Mouse (Mus musculus): ENCODE data around the gene Gzmg. TPM values are rescaled to one million over a fixed set of nuclear protein-coding genes. Genes with fewer than 3 reads are reported as not detected.
"Not testable (repeated sequence)": the region's sequence is repeated elsewhere in the genome, so short reads cannot be mapped to it uniquely, and the experiment has no call there.

The Gzmg gene
- not detected in 2 replicates for polyA plus RNA-seq (2015; fragmentation: Nextera tagmentation; extraction: Ambion mirVana)

DNA sequence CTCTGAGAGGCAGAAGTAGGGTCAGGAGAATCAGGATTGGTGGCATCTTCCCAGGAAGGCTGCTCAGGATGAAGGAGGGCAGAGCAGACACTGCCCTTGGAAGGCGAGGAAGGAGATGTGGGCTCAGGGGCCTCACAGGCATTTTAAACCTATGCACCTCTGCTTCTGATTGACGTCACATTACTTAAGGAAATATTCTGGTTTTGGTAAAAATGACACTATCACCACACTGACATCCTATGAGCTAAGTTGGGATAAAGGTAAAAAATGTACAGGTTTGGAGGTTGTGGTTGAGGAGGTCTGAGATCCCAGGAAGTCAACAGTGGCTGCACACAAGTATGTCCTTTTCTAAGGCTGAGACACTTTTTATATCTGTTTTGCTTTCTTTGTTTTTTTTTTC is at the start of gene Gzmg:
TSS of gene Gzmg (minus strand) at position 101 of the 400 bp plus-strand sequence.
- WGBS: 91% methylated on average over 2 of the region's 2 CpGs
- not testable (repeated sequence) for ATAC-seq; H3K27me3 ChIP-seq (ENCODE audit: control insufficient read depth, insufficient read depth, low read depth, low read length); H3K4me2 ChIP-seq (ENCODE audit: low read length); H3K9me3 ChIP-seq (replicated peaks; ENCODE audit: control insufficient read depth, low read length, poor library complexity, severe bottlenecking); H3K9ac ChIP-seq (ENCODE audit: low read depth, low read length); H3K27ac ChIP-seq (ENCODE audit: low read length); H3K4me3 ChIP-seq (ENCODE audit: low read depth, low read length); H3K4me1 ChIP-seq (ENCODE audit: control insufficient read depth, insufficient read depth, low read length); H3K36me3 ChIP-seq (ENCODE audit: control insufficient read depth, insufficient read depth, low read length)

DNA sequence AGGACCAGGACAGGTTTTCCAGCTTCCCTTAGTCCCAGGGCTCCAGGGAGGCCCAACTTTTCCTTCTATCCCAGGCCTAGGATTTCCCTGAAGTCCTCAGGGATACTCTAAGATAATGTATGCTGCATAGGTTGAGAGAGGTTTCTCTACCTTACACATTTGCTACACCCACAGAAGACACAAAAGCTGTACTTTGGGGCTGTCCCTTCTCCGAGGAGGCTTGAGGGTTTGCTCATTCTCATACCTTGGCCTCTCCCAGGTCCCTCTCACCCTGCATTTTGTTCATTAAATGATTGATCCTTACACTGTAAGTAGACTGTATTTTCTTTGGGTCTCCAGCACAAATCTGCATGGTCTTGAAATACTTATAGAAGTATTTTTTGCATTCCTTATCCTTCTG is 46.2 kb upstream of the Gzmg start:
- H3K4me3 ChIP-seq (ENCODE audit: low read depth, low read length): no peak overlapping the region
- H3K9me3 ChIP-seq (replicated peaks; ENCODE audit: control insufficient read depth, low read length, poor library complexity, severe bottlenecking): no peaks in the 10 kb centered on the region
- no peak overlapping the region for H3K9ac ChIP-seq (ENCODE audit: low read depth, low read length)
- WGBS: 82% methylated on average over 1 of the region's 1 CpGs
- H3K27ac ChIP-seq (ENCODE audit: low read length): no peak overlapping the region
- no peak for ATAC-seq
- H3K27me3 ChIP-seq (ENCODE audit: control insufficient read depth, insufficient read depth, low read depth, low read length): no peaks in the 10 kb centered on the region
- H3K4me2 ChIP-seq (ENCODE audit: low read length): no peak overlapping the region
- no peaks in the 10 kb centered on the region for H3K36me3 ChIP-seq (ENCODE audit: control insufficient read depth, insufficient read depth, low read length)
- no peaks in the 10 kb centered on the region for H3K4me1 ChIP-seq (ENCODE audit: control insufficient read depth, insufficient read depth, low read length)

DNA sequence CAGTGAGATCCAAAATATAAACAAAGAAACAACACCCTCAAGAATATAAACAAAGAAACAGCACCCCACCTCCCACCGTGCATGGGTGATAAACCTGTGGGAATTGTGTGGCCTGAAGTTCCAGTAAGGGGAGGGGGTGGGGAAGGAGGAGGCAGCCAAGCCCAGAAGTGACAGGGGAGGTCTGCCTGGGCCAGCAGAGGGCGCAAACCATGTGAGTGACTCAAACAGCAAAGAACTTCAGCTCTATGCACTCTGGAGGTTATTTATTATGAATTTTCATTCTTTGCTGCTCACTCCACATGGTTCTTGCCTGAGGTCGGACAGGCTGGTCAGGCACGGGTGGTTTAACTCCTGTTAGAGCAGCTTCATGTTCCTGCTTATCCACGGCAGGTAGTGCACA is 45.6 kb upstream of the Gzmg start:
- 37% methylated on average over 5 of the region's 5 CpGs for WGBS
- H3K4me1 ChIP-seq (ENCODE audit: control insufficient read depth, insufficient read depth, low read length); H3K4me3 ChIP-seq (ENCODE audit: low read depth, low read length); H3K9ac ChIP-seq (ENCODE audit: low read depth, low read length); H3K36me3 ChIP-seq (ENCODE audit: control insufficient read depth, insufficient read depth, low read length); H3K4me2 ChIP-seq (ENCODE audit: low read length); ATAC-seq; H3K27me3 ChIP-seq (ENCODE audit: control insufficient read depth, insufficient read depth, low read depth, low read length); H3K9me3 ChIP-seq (replicated peaks; ENCODE audit: control insufficient read depth, low read length, poor library complexity, severe bottlenecking); H3K27ac ChIP-seq (ENCODE audit: low read length): not testable (repeated sequence)

GRCm38 (mm10) chr14:56203975-56204374 is 44.6 kb upstream of the Gzmg start:
- WGBS: 8% methylated on average over 2 of the region's 2 CpGs
- Histone ChIP-seq H3K4me1 (ENCODE audit: control insufficient read depth, insufficient read depth, low read length) (no peaks in the 10 kb centered on the region), H3K27ac (ENCODE audit: low read length) (no peak overlapping the region), H3K4me2 (ENCODE audit: low read length) (no peak overlapping the region), H3K27me3 (ENCODE audit: control insufficient read depth, insufficient read depth, low read depth, low read length) (no peaks in the 10 kb centered on the region), H3K9me3 (replicated peaks; ENCODE audit: control insufficient read depth, low read length, poor library complexity, severe bottlenecking) (no peaks in the 10 kb centered on the region), H3K36me3 (ENCODE audit: control insufficient read depth, insufficient read depth, low read length) (no peaks in the 10 kb centered on the region), H3K9ac (ENCODE audit: low read depth, low read length) (no peak overlapping the region), H3K4me3 (ENCODE audit: low read depth, low read length) (no peak overlapping the region)
- ATAC-seq: no peak

- no peak overlapping the region for H3K9ac ChIP-seq (ENCODE audit: low read depth, low read length)
- H3K4me3 ChIP-seq (ENCODE audit: low read depth, low read length): no peak overlapping the region
- H3K4me2 ChIP-seq (ENCODE audit: low read length): no peak overlapping the region
- no peaks in the 10 kb centered on the region for H3K4me1 ChIP-seq (ENCODE audit: control insufficient read depth, insufficient read depth, low read length)
- no peaks in the 10 kb centered on the region for H3K36me3 ChIP-seq (ENCODE audit: control insufficient read depth, insufficient read depth, low read length)
- H3K27me3 ChIP-seq (ENCODE audit: control insufficient read depth, insufficient read depth, low read depth, low read length): no peaks in the 10 kb centered on the region
- H3K9me3 ChIP-seq (replicated peaks; ENCODE audit: control insufficient read depth, low read length, poor library complexity, severe bottlenecking): no peaks in the 10 kb centered on the region
- no peak for ATAC-seq
- H3K27ac ChIP-seq (ENCODE audit: low read length): no peak overlapping the region
- WGBS: 61% methylated on average over 6 of the region's 6 CpGs
Observed at GRCm38 (mm10) chr14:56186946-56187345, 27.6 kb upstream of the Gzmg start.

DNA sequence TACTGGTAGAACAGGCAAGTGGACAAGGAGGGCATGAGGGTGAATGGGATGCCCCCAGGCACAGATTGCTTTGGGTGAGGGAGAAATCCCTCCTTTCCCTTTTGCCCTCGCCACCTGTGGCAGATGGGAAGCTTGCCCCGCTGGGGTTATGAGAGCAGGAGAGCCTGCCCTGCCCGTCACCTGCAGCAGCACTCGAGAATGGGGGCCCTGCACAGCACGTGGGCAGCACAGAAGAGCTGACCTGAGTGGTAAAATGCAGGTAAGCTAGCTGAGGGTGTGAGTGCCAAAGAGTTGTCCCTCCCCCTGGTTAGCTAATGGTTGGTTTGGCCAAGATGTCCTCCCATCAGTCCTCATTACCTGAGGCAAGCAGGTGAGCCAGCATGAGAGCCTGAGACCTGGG is 27.1 kb upstream of the Gzmg start:
- Histone ChIP-seq H3K4me3 (ENCODE audit: low read depth, low read length) (no peak overlapping the region), H3K27ac (ENCODE audit: low read length) (no peak overlapping the region), H3K36me3 (ENCODE audit: control insufficient read depth, insufficient read depth, low read length) (no peaks in the 10 kb centered on the region), H3K9me3 (replicated peaks; ENCODE audit: control insufficient read depth, low read length, poor library complexity, severe bottlenecking) (no peaks in the 10 kb centered on the region), H3K4me1 (ENCODE audit: control insufficient read depth, insufficient read depth, low read length) (no peaks in the 10 kb centered on the region), H3K27me3 (ENCODE audit: control insufficient read depth, insufficient read depth, low read depth, low read length) (no peaks in the 10 kb centered on the region), H3K9ac (ENCODE audit: low read depth, low read length) (no peak overlapping the region), H3K4me2 (ENCODE audit: low read length) (no peak overlapping the region)
- WGBS: 87% methylated on average over 5 of the region's 5 CpGs
- ATAC-seq: no peak

- not testable (repeated sequence) for H3K9ac ChIP-seq (ENCODE audit: low read depth, low read length); H3K36me3 ChIP-seq (ENCODE audit: control insufficient read depth, insufficient read depth, low read length); H3K27me3 ChIP-seq (ENCODE audit: control insufficient read depth, insufficient read depth, low read depth, low read length); ATAC-seq; H3K4me2 ChIP-seq (ENCODE audit: low read length); H3K4me1 ChIP-seq (ENCODE audit: control insufficient read depth, insufficient read depth, low read length); H3K9me3 ChIP-seq (replicated peaks; ENCODE audit: control insufficient read depth, low read length, poor library complexity, severe bottlenecking); H3K27ac ChIP-seq (ENCODE audit: low read length); H3K4me3 ChIP-seq (ENCODE audit: low read depth, low read length)
- 25% methylated on average over 8 of the region's 8 CpGs for WGBS
Observed at GRCm38 (mm10) chr14:56177651-56178050, 18.3 kb upstream of the Gzmg start.

DNA sequence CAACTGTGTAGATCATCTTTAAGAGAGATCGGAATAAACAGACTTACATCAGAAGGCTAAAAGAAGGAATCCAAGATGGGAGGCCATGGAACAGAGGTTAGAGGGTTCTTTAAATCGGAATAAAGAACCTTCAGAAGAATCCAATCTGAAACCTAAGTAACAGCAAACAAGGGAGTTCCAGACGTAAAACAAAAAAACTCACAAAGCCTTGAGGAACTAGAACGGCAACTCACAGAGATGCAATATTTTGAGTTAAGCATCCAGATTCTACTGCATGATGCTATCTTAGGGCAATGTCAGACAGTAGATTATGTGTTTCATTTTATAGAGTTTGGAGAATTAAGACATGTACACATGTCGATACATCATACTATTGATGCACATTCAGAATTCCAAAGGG is 15.1 kb upstream of the Gzmg start, which contains the start of gene Gzmn:
TSS of gene Gzmn (minus strand) at position 101 of the 400 bp plus-strand sequence.
- ATAC-seq: no peak
- Histone ChIP-seq H3K27me3 (ENCODE audit: control insufficient read depth, insufficient read depth, low read depth, low read length) (no peaks in the 10 kb centered on the region), H3K4me3 (ENCODE audit: low read depth, low read length) (no peak within 1 kb of the TSS), H3K4me2 (ENCODE audit: low read length) (no peak within 1 kb of the TSS), H3K4me1 (ENCODE audit: control insufficient read depth, insufficient read depth, low read length) (no peaks in the 10 kb centered on the region), H3K9ac (ENCODE audit: low read depth, low read length) (no peak within 1 kb of the TSS), H3K27ac (ENCODE audit: low read length) (no peak within 1 kb of the TSS), H3K36me3 (ENCODE audit: control insufficient read depth, insufficient read depth, low read length) (no peaks in the 10 kb centered on the region), H3K9me3 (replicated peaks; ENCODE audit: control insufficient read depth, low read length, poor library complexity, severe bottlenecking) (no peaks in the 10 kb centered on the region)
- WGBS: 95% methylated on average over 5 of the region's 5 CpGs

GRCm38 (mm10) chr14:56173396-56173795 is 14.0 kb upstream of the Gzmg start:
- Histone ChIP-seq H3K4me1 (ENCODE audit: control insufficient read depth, insufficient read depth, low read length) (no peaks in the 10 kb centered on the region), H3K9me3 (replicated peaks; ENCODE audit: control insufficient read depth, low read length, poor library complexity, severe bottlenecking) (no peaks in the 10 kb centered on the region), H3K4me3 (ENCODE audit: low read depth, low read length) (no peak overlapping the region), H3K27me3 (ENCODE audit: control insufficient read depth, insufficient read depth, low read depth, low read length) (no peaks in the 10 kb centered on the region), H3K36me3 (ENCODE audit: control insufficient read depth, insufficient read depth, low read length) (no peaks in the 10 kb centered on the region), H3K27ac (ENCODE audit: low read length) (no peak overlapping the region), H3K9ac (ENCODE audit: low read depth, low read length) (no peak overlapping the region), H3K4me2 (ENCODE audit: low read length) (no peak overlapping the region)
- WGBS: 91% methylated on average over 6 of the region's 6 CpGs
- ATAC-seq: no peak

DNA sequence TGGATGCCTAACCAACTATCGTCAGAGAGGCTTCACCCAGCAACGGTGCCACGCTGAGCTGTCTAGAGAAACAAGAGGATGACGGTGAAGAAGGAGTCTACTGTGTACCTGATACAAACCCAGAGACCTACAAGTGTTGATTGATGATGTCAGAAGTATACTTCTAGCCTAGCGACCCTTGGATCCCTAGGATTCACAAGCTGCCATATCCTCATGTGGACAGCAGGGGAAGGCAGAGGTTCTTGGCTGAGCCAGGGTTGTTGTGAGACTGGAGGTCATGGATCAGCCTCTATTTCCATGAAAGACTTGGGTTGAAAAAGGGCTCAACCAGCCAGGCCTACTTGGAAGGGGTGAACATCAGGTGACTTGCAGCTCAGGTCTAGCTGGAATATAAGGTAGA is 13.4 kb upstream of the Gzmg start:
- H3K9ac ChIP-seq (ENCODE audit: low read depth, low read length): no peak overlapping the region
- no peaks in the 10 kb centered on the region for H3K9me3 ChIP-seq (replicated peaks; ENCODE audit: control insufficient read depth, low read length, poor library complexity, severe bottlenecking)
- no peaks in the 10 kb centered on the region for H3K4me1 ChIP-seq (ENCODE audit: control insufficient read depth, insufficient read depth, low read length)
- no peak overlapping the region for H3K4me3 ChIP-seq (ENCODE audit: low read depth, low read length)
- H3K36me3 ChIP-seq (ENCODE audit: control insufficient read depth, insufficient read depth, low read length): no peaks in the 10 kb centered on the region
- no peak overlapping the region for H3K4me2 ChIP-seq (ENCODE audit: low read length)
- no peak overlapping the region for H3K27ac ChIP-seq (ENCODE audit: low read length)
- ATAC-seq: no peak
- WGBS: 94% methylated on average over 5 of the region's 5 CpGs
- no peaks in the 10 kb centered on the region for H3K27me3 ChIP-seq (ENCODE audit: control insufficient read depth, insufficient read depth, low read depth, low read length)

Measured in midbrain, embryonic 16.5 days (tissue).